Mouse (Mus musculus) stomach, embryonic 15.5 days (tissue): Measurements from ENCODE around the gene Polr3e. TPM values are rescaled to one million over a fixed set of nuclear protein-coding genes. Genes with fewer than 3 reads are reported as not detected.
"Not testable (repeated sequence)": the region's sequence is repeated elsewhere in the genome, so short reads cannot be mapped to it uniquely, and the experiment has no call there.

Source experiments
- ATAC-seq: fragments of 200-750 bp; cut with Nextera tagmentation; 2 replicates; pipeline ENCODE4 v1.8.0; 2017; ENCODE audit warnings: low read depth, moderate number of reproducible peaks, moderate TSS enrichment; ENCODE audit not compliant: insufficient read depth, low FRiP score
- H3K27ac ChIP-seq: fragments of 300-500 bp; sonication (generic); 2 replicates; pipeline ENCODE4 v1.5.1; 2015; ENCODE audit warnings: mild to moderate bottlenecking, inconsistent platforms
- H3K27me3 ChIP-seq: fragments of 300-500 bp; sonication (generic); replicated peaks from 2 replicates; pipeline ENCODE4 v1.6.1; 2015; ENCODE audit warnings: inconsistent platforms
- H3K36me3 ChIP-seq: fragments of 300-500 bp; sonication (generic); 2 replicates; pipeline ENCODE4 v1.6.1; 2015; ENCODE audit warnings: inconsistent platforms
- H3K4me1 ChIP-seq: fragments of 300-500 bp; sonication (generic); 2 replicates; pipeline ENCODE4 v1.6.1; 2015; ENCODE audit warnings: inconsistent platforms
- H3K4me2 ChIP-seq: fragments of 300-500 bp; sonication (generic); 2 replicates; pipeline ENCODE4 v1.6.1; 2015; ENCODE audit warnings: mild to moderate bottlenecking, inconsistent platforms
- H3K4me3 ChIP-seq: fragments of 300-500 bp; sonication (generic); replicated peaks from 2 replicates; pipeline ENCODE4 v1.5.1; 2015; ENCODE audit warnings: inconsistent platforms
- H3K9ac ChIP-seq: fragments of 300-500 bp; sonication (generic); 2 replicates; pipeline ENCODE4 v1.6.1; 2015; ENCODE audit warnings: inconsistent platforms
- H3K9me3 ChIP-seq: fragments of 300-500 bp; sonication (generic); 2 replicates; pipeline ENCODE4 v1.6.1; 2016; ENCODE audit warnings: inconsistent platforms
- WGBS: fragments of 180-500 bp; shearing (Covaris S2); methylation state at CpG from one replicate; pipeline ENCODE4 v1.1.7; 2015; 5-methylcytosine and 5-hydroxymethylcytosine counted together
- polyA plus RNA-seq: library from polyadenylated mRNA; unstranded; fragments of >200 nt; fragmentation: Nextera tagmentation; extraction: Ambion mirVana; gene quantifications from 2 replicates; pipeline ENCODE4 v1.2.1, GENCODE M21; 2015

The Polr3e gene
- polyA plus RNA-seq, 1 experiment from 2014 or later: 34.4 TPM

GRCm38 (mm10) chr7:120953591-120953990, 36.0 kb downstream of the Polr3e start:
- H3K9ac ChIP-seq, H3K9me3 ChIP-seq, H3K27ac ChIP-seq, H3K4me2 ChIP-seq, H3K4me3 ChIP-seq, H3K27me3 ChIP-seq, ATAC-seq, H3K4me1 ChIP-seq: not testable (repeated sequence)
- WGBS: 82% methylated on average over 7 of the region's 7 CpGs
- H3K36me3 ChIP-seq: 0 out of 2 replicates have a peak, but pooled peaks cover 17% of the 10 kb centered on the region

GRCm38 (mm10) chr7:120960116-120960515, 42.6 kb downstream of the Polr3e start:
- Histone ChIP-seq H3K9me3 (no peaks in the 10 kb centered on the region), H3K27ac (no peak overlapping the region), H3K4me1 (no peaks in the 10 kb centered on the region), H3K4me2 (no peak overlapping the region), H3K36me3 (0 out of 2 replicates have a peak, but pooled peaks cover 17% of the 10 kb centered on the region), H3K9ac (no peak overlapping the region), H3K4me3 (no peak overlapping the region), H3K27me3 (no peaks in the 10 kb centered on the region)
- 86% methylated on average over 2 of the region's 2 CpGs for WGBS
- ATAC-seq: no peak

GRCm38 (mm10) chr7:120960601-120961000, 43.1 kb downstream of the Polr3e start:
- Histone ChIP-seq H3K9ac (no peak overlapping the region), H3K4me3 (no peak overlapping the region), H3K9me3 (no peaks in the 10 kb centered on the region), H3K4me1 (no peaks in the 10 kb centered on the region), H3K36me3 (0 out of 2 replicates have a peak, but pooled peaks cover 17% of the 10 kb centered on the region), H3K27me3 (no peaks in the 10 kb centered on the region), H3K27ac (no peak overlapping the region), H3K4me2 (no peak overlapping the region)
- no peak for ATAC-seq
- WGBS: 86% methylated on average over 6 of the region's 6 CpGs

GRCm38 (mm10) chr7:120961893-120962292, 44.3 kb downstream of the Polr3e start:
- 58% methylated on average over 3 of the region's 3 CpGs for WGBS
- no peaks in the 10 kb centered on the region for H3K27me3 ChIP-seq
- 0 out of 2 replicates have a peak, but pooled peaks cover 17% of the 10 kb centered on the region for H3K36me3 ChIP-seq
- H3K9ac ChIP-seq: no peak overlapping the region
- no peak overlapping the region for H3K4me3 ChIP-seq
- no peaks in the 10 kb centered on the region for H3K4me1 ChIP-seq
- H3K4me2 ChIP-seq: no peak overlapping the region
- no peak for ATAC-seq
- H3K27ac ChIP-seq: no peak overlapping the region
- no peaks in the 10 kb centered on the region for H3K9me3 ChIP-seq

GRCm38 (mm10) chr7:120963126-120963525, 45.6 kb downstream of the Polr3e start:
- Histone ChIP-seq H3K27ac (no peak overlapping the region), H3K9me3 (no peaks in the 10 kb centered on the region), H3K4me2 (no peak overlapping the region), H3K27me3 (no peaks in the 10 kb centered on the region), H3K4me3 (no peak overlapping the region), H3K9ac (no peak overlapping the region), H3K36me3 (0 out of 2 replicates have a peak, but pooled peaks cover 6% of the 10 kb centered on the region), H3K4me1 (no peaks in the 10 kb centered on the region)
- 65% methylated on average over 5 of the region's 5 CpGs for WGBS
- no peak for ATAC-seq

- no peak overlapping the region for H3K27ac ChIP-seq
- no peaks in the 10 kb centered on the region for H3K27me3 ChIP-seq
- no peak overlapping the region for H3K4me2 ChIP-seq
- 54% methylated on average over 7 of the region's 7 CpGs for WGBS
- ATAC-seq: peak; percentile 89; the same call in 1 of the 2 replicates
- H3K9ac ChIP-seq: no peak overlapping the region
- no peak overlapping the region for H3K4me3 ChIP-seq
- no peaks in the 10 kb centered on the region for H3K9me3 ChIP-seq
- no peaks in the 10 kb centered on the region for H3K36me3 ChIP-seq
- no peaks in the 10 kb centered on the region for H3K4me1 ChIP-seq
Observed at GRCm38 (mm10) chr7:120969221-120969620, 51.7 kb downstream of the Polr3e start.

- WGBS: 79% methylated on average over 5 of the region's 5 CpGs
- Histone ChIP-seq H3K27me3 (no peaks in the 10 kb centered on the region), H3K4me3 (no peak overlapping the region), H3K36me3 (no peaks in the 10 kb centered on the region), H3K27ac (no peak overlapping the region), H3K4me2 (no peak overlapping the region), H3K4me1 (no peaks in the 10 kb centered on the region), H3K9me3 (no peaks in the 10 kb centered on the region), H3K9ac (no peak overlapping the region)
- ATAC-seq: no peak
Observed at GRCm38 (mm10) chr7:120970112-120970511, 52.6 kb downstream of the Polr3e start.

GRCm38 (mm10) chr7:120972471-120972870, 54.9 kb downstream of the Polr3e start:
- not testable (repeated sequence) for H3K36me3 ChIP-seq, H3K9ac ChIP-seq, H3K27ac ChIP-seq, H3K4me3 ChIP-seq, H3K9me3 ChIP-seq, H3K27me3 ChIP-seq, H3K4me1 ChIP-seq, H3K4me2 ChIP-seq, ATAC-seq
- WGBS: 75% methylated on average over 2 of the region's 2 CpGs

GRCm38 (mm10) chr7:120974001-120974400, 56.5 kb downstream of the Polr3e start:
- Histone ChIP-seq H3K9ac (no peak overlapping the region), H3K4me2 (no peak overlapping the region), H3K4me3 (no peak overlapping the region), H3K9me3 (no peaks in the 10 kb centered on the region), H3K27me3 (no peaks in the 10 kb centered on the region), H3K27ac (0 out of 2 replicates have a peak overlapping the region, but pooled peaks have one; percentile 5), H3K36me3 (no peaks in the 10 kb centered on the region), H3K4me1 (peaks cover 2% of the 10 kb centered on the region; the same call in 1 of the 2 replicates)
- 34% methylated on average over 3 of the region's 3 CpGs for WGBS
- ATAC-seq: no peak

GRCm38 (mm10) chr7:120977063-120977462, 59.5 kb downstream of the Polr3e start:
- Histone ChIP-seq H3K4me3 (no peak overlapping the region), H3K36me3 (no peaks in the 10 kb centered on the region), H3K4me2 (no peak overlapping the region), H3K9ac (no peak overlapping the region), H3K9me3 (no peaks in the 10 kb centered on the region), H3K27me3 (no peaks in the 10 kb centered on the region), H3K4me1 (peaks cover 2% of the 10 kb centered on the region; the same call in 1 of the 2 replicates), H3K27ac (0 out of 2 replicates have a peak overlapping the region, but pooled peaks have one; percentile 37)
- ATAC-seq: no peak
- 32% methylated on average over 7 of the region's 7 CpGs for WGBS

GRCm38 (mm10) chr7:120980041-120980440, 62.5 kb downstream of the Polr3e start:
- peak; percentile 41; the same call in 1 of the 2 replicates for ATAC-seq
- Histone ChIP-seq H3K27ac (no peak overlapping the region), H3K4me2 (no peak overlapping the region; the same call in 1 of the 2 replicates), H3K4me1 (peaks cover 2% of the 10 kb centered on the region; the same call in 1 of the 2 replicates), H3K36me3 (no peaks in the 10 kb centered on the region), H3K9ac (no peak overlapping the region), H3K27me3 (no peaks in the 10 kb centered on the region), H3K9me3 (no peaks in the 10 kb centered on the region), H3K4me3 (no peak overlapping the region)
- 65% methylated on average over 4 of the region's 4 CpGs for WGBS

GRCm38 (mm10) chr7:120980931-120981924, 63.7 kb downstream of the Polr3e start:
- Histone ChIP-seq H3K9ac (peak overlapping the region; percentile 76), H3K36me3 (no peaks in the 10 kb centered on the region), H3K4me2 (peak overlapping the region; percentile 81), H3K4me1 (peaks cover 2% of the 10 kb centered on the region; the same call in 1 of the 2 replicates), H3K4me3 (peak overlapping the region; percentile 98), H3K9me3 (no peaks in the 10 kb centered on the region), H3K27ac (peak overlapping the region; percentile 64), H3K27me3 (no peaks in the 10 kb centered on the region)
- WGBS: 6% methylated on average over 39 of the region's 39 CpGs
- peak; percentile 59 for ATAC-seq
